Mouse (Mus musculus): Measurements from ENCODE around the gene Asb13. TPM values are rescaled to one million over a fixed set of nuclear protein-coding genes. Genes with fewer than 3 reads are reported as not detected.
A peak's percentile ranks its signal among the peaks of the same experiment; 100 is the strongest.

Asb13 gene
- polyA plus RNA-seq (2017; shearing (Covaris generic)), result 10 to 100 TPM; 24.3 to 37.2 (median 25.1) TPM

GRCm38 (mm10) chr13:3633895-3634811 lies at the start of gene Asb13:
TSS of gene Asb13 (plus strand) at chr13:3634032.
- peak; percentile 92 for ATAC-seq

GRCm38 (mm10) chr13:3590789-3591188 lies 43.0 kb upstream of the Asb13 start:
- ATAC-seq, result peak; percentile 48

DNA sequence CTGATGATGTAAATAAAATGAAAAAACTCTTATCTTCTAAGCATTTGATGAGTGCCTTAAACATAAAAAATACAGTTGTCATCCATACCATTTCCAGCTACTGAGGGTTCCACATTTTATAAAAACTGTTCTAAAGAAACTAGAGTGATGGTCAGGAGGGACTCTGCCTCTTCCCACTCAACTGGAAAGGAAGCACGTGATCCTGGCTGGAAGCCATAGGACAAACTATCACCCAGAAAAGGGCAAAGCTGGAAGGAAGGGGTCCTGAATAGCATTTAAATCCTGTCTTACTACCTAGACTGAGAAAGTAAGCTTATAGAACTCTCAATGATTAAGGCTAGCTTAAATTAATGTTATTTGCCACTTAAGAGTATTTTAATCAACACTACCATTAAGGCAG lies 39.5 kb upstream of the Asb13 start:
- no peak for ATAC-seq

DNA sequence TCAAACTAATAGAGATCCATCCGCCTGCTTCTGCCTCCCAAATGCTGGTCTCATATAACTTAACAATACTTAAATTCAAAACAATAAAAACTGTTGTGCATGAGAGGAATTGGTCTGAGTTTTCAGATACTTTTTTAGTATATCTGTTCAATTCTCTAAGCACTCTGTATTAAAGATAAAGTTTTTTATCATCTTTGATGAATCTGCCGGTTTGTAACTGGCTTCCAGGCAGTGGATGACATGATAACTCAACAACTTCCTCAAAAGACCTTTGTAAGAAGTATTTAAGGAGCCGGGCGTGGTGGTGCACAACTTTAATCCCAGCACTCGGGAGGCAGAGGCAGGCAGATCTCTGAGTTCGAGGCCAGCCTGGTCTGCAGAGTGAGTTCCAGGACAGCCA lies 37.6 kb upstream of the Asb13 start:
- no peak for ATAC-seq

DNA sequence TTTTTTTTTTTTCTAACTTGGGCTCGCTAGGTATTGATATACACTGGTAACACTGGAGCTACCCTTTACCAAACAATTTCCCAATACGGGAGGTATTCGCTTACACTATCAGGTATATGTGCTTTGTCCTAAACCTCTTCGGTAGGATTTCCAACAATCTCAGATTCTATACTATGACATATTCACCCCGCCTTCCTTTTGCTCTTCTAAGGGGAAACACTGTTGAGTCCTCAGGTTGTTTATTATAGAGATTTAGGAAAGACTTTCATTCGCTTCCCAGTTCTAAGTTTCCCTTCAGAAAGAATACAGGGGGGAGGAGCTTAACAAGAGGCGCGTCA lies 24.1 kb upstream of the Asb13 start:
- ATAC-seq, result peak; percentile 19

GRCm38 (mm10) chr13:3610118-3610794 lies 23.6 kb upstream of the Asb13 start:
- ATAC-seq, result peak; percentile 8

DNA sequence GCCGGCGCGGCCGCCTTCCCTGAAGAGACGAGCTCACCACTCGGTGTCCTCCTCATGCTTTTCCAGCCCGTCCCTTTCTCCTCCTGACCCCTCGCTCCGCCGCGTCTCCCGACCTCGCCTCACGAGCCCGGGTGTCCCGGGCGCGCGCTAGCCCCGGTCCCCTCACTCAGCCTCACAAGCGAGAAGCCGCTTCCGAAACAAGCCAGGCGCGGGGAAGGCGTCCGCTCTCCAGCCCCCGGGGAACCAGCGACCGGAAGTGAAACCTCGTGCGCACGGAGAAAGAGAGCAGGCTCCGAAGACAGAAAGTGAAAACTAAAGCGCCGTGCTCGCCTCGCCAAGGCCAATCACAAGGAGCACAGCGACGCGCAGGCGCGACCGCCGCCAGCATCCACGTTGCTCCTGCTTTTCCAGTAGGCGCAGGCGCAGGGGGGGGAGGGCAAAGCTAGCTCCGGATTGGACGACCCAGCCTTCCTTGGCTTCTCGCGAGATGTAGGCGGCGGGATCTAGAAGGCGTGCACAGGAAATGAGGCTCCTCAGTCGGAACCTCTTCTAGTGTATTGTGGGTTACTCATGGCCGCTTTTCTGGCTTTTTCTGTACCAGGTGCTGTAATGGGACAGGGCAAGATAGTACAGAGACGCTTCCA lies 22.9 kb upstream of the Asb13 start, which contains the start of gene Fam208b:
Gene Fam208b (minus strand): TSS at position 314 of the 644 bp plus-strand sequence.
- ATAC-seq, result peak; percentile 91

GRCm38 (mm10) chr13:3627139-3627538 lies 6.7 kb upstream of the Asb13 start:
- no peak for ATAC-seq

DNA sequence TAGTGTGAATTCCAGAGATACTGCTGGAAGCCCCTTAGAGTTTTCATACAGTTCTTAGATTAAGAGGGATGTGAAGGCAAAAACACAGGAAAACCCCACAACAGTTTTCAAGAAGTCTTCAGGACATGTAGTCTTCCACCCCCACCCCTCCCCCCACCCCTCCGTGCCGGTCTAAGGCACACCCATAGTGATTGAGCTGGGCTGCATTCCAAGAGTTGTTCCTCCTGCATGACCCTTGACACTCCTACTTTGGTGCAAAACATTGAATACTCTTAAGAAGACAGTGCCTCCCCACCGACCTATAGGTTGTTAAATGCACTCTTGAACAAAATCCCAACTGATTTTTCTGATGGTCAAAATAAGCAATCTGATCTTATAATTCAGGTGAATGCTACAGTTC lies 5.7 kb upstream of the Asb13 start:
- ATAC-seq, result no peak

- ATAC-seq, result no peak
Observed at GRCm38 (mm10) chr13:3632551-3632950, 1.3 kb upstream of the Asb13 start.

- ATAC-seq, result no peak
Observed at GRCm38 (mm10) chr13:3633131-3633530, 701 bp upstream of the Asb13 start.

- no peak for ATAC-seq
Observed at GRCm38 (mm10) chr13:3635076-3635475, 1.2 kb downstream of the Asb13 start.

DNA sequence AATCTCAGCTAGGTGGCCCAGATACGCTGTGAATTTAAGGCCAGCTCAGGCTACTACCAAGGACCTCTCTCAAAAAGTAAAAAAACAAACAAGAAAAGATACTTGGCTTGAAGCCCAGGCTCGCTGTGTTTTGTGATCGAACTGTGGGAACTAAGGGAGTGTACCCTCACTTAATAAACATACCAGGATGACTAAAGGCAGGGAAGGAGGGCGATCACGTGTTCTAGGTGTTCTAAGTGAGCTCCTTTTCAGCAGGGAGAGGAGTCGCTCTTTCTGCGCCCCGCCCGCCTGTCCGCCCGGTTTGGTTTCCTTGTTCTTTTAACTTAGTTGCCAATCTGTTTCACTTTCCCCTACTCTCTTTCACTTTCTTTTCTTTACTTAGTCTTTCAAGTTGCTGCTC lies 3.0 kb downstream of the Asb13 start:
- ATAC-seq, result peak; percentile 69

DNA sequence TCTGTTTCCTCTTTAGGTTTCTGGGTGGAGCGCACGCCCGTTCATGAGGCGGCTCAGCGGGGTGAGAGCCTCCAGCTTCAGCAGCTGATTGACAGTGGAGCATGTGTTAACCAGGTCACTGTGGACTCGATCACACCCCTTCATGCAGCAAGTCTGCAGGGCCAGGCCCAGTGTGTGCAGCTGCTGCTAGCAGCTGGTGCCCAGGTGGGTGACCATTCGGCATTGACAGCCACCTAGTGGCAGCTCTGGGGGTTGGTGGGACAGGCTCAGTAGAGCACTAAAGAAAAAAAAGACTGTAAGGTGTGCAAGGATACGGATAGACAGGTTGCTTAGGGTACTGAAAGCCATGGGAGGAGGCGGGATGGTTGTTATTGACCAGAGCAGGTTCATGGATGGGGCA lies 8.2 kb downstream of the Asb13 start:
- peak; percentile 58 for ATAC-seq

DNA sequence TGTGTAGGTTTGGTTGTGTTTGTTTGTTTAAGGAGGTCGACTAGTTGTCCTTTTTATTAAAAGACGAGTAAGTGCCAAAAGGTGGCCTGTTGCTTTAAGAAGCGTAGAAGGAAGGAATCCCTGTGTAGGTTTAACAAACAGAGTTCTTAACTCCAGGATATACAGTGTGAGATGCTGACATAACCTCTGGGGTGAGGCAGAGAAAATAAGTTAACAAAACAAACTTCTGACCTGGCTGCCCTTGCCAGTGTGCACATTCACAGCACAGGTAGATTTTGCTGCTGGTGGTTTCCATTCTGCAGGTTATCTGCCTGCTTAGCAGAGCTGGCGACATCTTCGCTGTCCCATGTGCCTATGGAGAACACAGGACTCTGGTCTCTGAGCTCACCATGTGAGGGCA lies 8.7 kb downstream of the Asb13 start:
- ATAC-seq, result no peak

GRCm38 (mm10) chr13:3644871-3645270 lies 11.0 kb downstream of the Asb13 start:
- no peak for ATAC-seq

DNA sequence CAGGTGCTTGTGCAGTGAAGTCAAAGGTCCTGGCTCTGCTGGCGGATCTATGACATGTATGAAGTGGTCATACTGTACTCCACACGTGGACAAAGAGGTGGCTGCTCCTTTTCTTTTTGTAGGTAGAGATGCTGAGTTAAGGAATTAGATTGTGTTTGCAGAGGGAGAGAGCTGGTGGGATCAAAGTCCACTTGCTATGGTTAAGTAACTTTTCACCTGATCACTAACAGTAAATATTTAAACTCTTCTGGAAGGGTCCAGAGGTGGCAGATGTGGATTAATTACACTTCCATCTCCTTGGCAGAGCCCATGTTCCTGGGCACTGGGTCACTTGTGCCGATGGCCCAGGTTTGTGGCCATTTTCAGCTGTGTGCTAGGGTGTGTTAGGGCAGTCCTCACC lies 12.1 kb downstream of the Asb13 start:
- ATAC-seq, result no peak

GRCm38 (mm10) chr13:3646566-3646965 lies 12.7 kb downstream of the Asb13 start:
- ATAC-seq, result no peak

DNA sequence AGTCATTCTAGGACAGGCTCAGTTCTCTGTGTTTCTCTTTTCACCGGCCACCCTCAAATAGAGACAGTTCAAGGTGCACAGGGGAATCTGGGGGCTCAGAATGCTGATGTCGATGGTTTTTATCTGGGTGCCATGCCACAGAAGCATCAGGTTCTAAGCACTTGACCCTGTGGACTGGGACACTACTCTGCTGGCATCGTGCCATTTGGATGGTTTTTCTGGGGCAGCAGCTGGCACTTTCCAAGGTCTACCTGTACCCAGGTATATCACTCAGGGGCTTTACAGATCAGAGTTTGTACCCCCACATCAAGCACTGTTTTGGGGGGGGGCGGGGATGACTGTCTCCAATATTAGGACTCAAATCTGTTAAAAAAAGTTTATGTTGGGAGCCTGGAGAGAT lies 16.7 kb downstream of the Asb13 start:
- ATAC-seq, result no peak

DNA sequence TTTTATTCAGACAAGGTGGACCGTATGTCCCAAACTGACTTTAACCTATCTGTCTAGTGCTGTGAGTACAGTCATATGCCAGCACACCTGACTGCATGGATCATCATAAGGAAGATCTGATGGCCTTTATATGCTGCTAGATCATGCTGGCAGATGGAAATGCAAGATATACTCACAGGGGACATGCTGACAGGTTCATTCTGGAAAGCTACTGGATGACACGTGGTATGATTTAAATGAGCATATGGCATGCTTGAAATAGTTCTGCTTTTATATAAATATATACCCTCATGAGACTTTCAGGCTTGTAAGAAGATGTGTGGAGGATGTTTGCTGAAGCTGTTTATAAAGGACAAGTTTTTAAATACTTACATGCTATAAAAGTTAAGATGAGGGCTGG lies 20.6 kb downstream of the Asb13 start:
- no peak for ATAC-seq

- ATAC-seq, result no peak
Observed at GRCm38 (mm10) chr13:3659163-3660160, 25.6 kb downstream of the Asb13 start.

GRCm38 (mm10) chr13:3664241-3664640 lies 30.4 kb downstream of the Asb13 start:
- no peak for ATAC-seq
